Mouse (Mus musculus): ENCODE results near the gene Syde2. TPM values are rescaled to one million over a fixed set of nuclear protein-coding genes. Genes with fewer than 3 reads are reported as not detected.

Gene Syde2
- total RNA-seq, 2 experiments from 2014 or later: 18.1 to 21.5 TPM

DNA sequence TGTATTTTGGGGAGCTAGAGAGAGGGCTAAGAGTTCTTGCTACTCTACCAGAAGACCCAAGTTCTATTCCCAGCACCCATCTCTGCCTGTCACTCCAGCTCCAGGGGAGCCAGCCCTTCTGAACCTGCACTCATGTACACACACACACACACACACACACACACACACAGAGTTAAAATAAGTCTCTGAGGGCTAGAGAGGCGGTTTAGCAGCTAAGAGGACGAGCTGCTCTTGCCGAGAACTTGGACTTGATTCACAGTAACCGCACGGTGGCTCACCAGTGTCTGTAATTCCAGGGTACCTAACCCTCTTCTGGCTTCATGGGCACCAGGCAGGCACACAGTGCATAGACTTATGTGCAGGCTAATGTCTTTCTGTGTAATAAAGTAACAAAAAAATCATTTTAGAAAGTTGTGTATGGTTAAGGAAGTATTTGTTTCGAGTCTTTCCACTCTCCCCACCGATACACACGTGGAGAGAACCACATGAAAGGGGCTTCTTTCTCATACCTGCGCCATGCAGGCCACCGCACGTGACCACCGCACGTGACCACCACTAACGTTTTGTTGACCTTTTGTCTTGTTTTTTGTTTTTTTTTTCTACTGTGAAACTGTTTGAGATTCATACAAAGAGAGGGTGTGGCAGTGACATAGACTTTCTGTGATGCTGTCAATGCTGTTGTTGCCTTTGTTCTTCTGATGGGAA, 16.8 kb downstream of the Syde2 start:
- intact Hi-C loops (cut with DNase I): no loop called here
- DNase-seq (ENCODE audit: low spot score): no peak

DNA sequence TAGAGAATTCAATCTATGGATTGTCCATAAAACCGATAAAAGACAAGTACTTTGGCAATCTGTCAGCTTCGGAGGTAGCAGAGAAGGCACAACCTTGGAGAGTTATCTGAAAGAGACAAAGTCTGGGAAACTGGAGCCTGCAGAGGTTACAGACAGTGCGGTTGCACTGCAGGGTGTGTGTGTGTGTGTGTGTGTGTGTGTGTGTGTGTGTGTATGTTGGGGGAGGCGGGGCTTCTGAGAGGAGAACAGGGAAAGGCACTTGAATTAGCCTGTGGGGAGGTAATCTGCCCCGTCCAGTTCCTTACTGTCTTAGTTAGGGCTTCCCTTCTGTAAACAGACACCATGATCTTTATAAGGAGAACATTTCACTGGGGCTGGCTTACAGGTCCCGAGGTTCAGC, 20.2 kb downstream of the Syde2 start:
- intact Hi-C loops (cut with DNase I): no loop called here
- DNase-seq (ENCODE audit: low spot score): no peak

- intact Hi-C loops (cut with DNase I): no loop called here
- DNase-seq (ENCODE audit: low spot score): no peak
Measured at GRCm38 (mm10) chr3:146009859-146010645, 22.4 kb downstream of the Syde2 start.

DNA sequence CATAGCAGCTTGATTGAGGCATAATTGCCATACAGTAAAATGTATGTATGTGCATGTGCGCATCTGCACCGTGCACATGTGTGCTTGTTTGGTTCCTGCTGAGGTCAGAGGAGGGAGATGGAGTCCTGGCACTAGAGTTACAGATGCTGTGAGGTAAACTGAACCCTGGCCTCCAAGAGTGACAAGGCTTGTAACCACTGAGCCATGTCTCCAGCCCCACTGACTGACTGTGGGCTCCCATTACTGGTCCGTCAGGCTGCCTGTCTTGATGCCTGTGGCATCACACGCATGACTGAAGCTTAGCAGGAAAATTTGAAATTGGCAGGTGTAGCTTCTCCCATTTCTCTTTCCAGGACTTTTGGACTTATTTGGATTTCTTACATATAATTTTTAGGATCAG, 23.1 kb downstream of the Syde2 start:
- intact Hi-C loops (cut with DNase I): no loop called here
- DNase-seq (ENCODE audit: low spot score): no peak

- DNase-seq (ENCODE audit: low spot score): no peak
- intact Hi-C loops (cut with DNase I): no loop called here
Measured at GRCm38 (mm10) chr3:146011544-146012218, 24.0 kb downstream of the Syde2 start.

GRCm38 (mm10) chr3:146013490-146013889, 25.8 kb downstream of the Syde2 start:
- no peak for DNase-seq (ENCODE audit: low spot score)
- intact Hi-C loops (cut with DNase I): no loop called here

- DNase-seq (ENCODE audit: low spot score): no peak
- intact Hi-C loops (cut with DNase I): no loop called here
Measured at GRCm38 (mm10) chr3:146014321-146014720, 26.7 kb downstream of the Syde2 start.

DNA sequence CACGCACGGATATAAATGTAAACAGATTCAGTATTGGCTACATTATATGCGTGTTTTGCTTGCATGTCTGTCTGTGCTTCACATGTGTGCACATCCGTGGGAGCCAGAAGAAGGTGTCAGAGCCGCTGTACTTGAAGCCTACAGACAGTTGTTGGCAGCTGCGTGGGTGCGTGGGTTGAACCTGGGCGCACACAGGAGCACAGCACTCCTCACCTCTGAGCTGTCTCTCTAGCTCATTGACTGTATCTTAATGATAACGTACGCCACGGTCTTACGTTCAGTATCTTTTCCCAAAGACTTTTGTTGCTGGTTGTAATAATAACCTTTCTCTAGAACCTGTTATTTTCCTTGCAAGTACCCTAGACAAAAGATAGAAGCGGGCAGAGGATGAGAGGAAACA, 29.3 kb downstream of the Syde2 start:
- no peak for DNase-seq (ENCODE audit: low spot score)
- intact Hi-C loops (cut with DNase I): no loop called here

- no peak for DNase-seq (ENCODE audit: low spot score)
- intact Hi-C loops (cut with DNase I): no loop called here
Measured at GRCm38 (mm10) chr3:146017521-146017920, 29.9 kb downstream of the Syde2 start.

DNA sequence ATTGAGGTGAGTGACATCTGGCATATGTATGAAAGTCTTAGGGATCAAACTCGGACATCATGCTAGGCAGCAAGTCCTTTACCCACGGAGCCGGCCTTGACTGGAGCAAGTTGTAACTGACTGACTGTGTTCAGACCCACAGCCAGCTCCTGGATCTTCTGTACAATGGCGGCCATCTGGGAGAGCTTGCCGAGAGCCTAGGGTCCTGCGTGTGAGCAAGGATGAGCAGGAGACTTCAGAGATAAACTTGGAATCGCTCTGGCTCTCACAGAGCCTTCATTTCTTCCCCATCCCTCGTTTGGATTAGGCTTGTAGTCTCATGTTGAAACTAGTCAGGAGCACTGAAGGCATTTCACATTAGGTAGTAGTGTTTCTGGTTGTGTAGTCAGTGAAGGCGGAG, 34.6 kb downstream of the Syde2 start:
- intact Hi-C loops (cut with DNase I): no loop called here
- no peak for DNase-seq (ENCODE audit: low spot score)

DNA sequence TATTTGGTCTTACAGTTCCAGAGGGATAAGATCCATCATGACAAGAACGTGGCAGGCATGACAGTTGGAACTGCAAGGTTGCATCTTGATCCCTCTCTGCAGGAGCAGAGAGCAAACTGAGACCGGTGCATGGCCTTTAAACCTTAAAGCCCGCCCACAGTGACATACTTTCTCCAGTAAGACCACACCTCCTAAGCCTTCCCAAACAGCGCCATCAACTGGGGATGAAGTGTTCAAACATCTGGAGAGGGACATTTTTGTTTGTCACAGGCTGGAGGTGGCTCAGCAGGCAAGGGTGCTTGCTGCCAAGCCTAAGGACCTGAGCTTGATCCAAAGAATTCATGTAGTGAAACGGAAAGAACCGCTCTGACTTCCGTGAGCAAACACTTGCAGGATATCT, 37.1 kb downstream of the Syde2 start:
- intact Hi-C loops (cut with DNase I): no loop called here
- no peak for DNase-seq (ENCODE audit: low spot score)

DNA sequence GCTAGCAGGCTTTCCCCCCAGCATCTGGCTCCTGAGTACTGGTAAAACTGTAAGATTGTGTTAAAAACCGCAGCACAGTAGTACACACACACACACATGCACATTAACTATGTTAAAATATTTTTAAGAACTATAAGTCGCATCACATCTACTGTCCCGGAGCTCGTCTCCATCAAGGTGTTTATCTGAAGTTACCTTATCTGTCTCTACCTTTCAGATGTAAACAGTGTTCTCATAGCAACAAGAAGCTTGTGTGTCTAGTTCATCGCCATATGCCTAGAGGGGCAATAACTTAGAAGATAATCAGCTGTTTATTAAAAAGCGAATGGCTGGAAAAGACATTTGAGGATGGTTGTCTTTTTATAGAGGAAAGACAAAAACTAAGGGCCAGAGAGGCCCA, 37.8 kb downstream of the Syde2 start:
- DNase-seq (ENCODE audit: low spot score): no peak
- intact Hi-C loops (cut with DNase I): no loop called here

- intact Hi-C loops (cut with DNase I): no loop called here
- no peak for DNase-seq (ENCODE audit: low spot score)
Measured at GRCm38 (mm10) chr3:146027116-146027515, 39.4 kb downstream of the Syde2 start.

DNA sequence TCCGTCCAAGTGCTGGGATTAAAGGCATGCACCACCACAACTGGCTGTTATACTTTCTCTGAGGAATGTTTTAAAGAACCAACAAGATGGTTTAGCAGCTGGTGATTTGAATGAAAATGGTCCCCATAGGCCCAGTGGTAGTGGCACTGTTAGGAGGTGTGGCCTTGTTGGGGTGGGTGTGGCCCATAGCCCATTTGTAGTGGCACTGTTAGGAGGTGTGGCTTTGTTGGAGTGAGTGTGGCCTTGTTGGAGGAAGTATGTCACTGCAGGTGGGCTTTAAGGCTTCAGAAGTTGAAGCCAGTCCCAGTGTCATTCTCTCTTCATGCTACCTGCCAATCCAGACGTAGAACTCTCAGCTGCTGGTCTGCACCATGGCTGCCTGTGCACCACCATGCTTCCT, 40.7 kb downstream of the Syde2 start:
- DNase-seq (ENCODE audit: low spot score): no peak
- intact Hi-C loops (cut with DNase I): no loop called here

DNA sequence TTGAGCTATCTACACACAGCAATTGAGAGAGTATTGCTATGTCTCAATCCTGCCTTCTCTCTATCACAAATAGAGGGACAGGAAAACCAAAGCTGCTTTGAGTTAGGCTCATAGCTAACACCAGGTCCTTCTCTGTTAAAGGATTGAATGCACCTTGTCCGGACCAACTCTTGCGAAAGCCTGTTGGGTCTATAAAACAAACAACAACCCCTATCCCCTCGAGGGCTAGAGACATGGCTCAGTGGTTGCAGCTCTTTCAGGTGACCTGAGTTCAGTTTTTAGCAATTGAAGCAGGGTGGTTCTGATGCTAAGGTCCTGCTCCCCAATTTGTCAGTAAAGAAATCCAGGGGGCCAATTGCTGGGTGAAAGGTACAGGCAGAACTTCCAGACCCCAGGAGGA, 41.6 kb downstream of the Syde2 start:
- intact Hi-C loops (cut with DNase I): no loop called here
- DNase-seq (ENCODE audit: low spot score): no peak

- DNase-seq (ENCODE audit: low spot score): no peak
- intact Hi-C loops (cut with DNase I): no loop called here
Measured at GRCm38 (mm10) chr3:146030255-146030836, 42.7 kb downstream of the Syde2 start.

DNA sequence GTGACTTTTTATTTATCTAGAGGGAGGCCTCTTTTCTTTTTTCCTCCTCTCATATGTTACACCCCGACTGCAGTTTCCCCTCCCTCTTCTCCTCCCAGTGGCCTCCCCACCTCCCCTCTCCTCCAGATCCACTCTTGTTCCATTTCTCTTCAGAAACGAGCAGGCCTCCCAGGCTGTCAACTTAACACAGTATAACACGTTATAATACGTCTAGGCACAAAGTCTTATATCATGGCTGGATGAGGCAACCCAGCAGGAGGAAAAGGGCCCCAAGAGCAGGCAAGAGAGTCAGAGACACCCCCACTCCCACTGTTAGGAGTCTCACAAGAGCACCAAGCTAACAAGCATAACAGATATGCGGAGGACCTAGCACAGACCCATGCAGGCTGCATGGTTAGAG, 45.3 kb downstream of the Syde2 start:
- no peak for DNase-seq (ENCODE audit: low spot score)

DNA sequence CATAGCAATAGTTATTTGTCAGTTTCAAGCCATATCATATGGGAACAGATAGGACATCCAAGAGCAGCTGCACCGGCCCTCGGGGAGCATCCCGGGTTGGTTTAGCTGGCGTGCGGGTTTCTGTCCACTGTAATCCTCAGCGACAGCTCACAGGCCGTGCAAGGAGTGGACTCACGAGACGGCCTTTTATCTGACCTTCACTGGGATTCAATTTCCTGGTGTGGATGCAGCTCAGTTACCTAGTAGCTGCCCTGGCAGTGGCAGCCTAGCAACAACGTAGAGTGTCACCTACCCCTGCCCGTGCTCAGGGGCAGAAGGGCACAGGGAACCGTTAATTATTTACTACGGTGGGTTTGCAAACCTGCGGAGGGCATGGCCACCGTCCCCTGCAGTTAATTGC, 50.2 kb downstream of the Syde2 start:
- intact Hi-C loops (cut with DNase I): no loop called here
- DNase-seq (ENCODE audit: low spot score): no peak

More for the DNA sequence above, 45.3 kb downstream of the Syde2 start:
- intact Hi-C loops (cut with DNase I): no loop called here

DNA sequence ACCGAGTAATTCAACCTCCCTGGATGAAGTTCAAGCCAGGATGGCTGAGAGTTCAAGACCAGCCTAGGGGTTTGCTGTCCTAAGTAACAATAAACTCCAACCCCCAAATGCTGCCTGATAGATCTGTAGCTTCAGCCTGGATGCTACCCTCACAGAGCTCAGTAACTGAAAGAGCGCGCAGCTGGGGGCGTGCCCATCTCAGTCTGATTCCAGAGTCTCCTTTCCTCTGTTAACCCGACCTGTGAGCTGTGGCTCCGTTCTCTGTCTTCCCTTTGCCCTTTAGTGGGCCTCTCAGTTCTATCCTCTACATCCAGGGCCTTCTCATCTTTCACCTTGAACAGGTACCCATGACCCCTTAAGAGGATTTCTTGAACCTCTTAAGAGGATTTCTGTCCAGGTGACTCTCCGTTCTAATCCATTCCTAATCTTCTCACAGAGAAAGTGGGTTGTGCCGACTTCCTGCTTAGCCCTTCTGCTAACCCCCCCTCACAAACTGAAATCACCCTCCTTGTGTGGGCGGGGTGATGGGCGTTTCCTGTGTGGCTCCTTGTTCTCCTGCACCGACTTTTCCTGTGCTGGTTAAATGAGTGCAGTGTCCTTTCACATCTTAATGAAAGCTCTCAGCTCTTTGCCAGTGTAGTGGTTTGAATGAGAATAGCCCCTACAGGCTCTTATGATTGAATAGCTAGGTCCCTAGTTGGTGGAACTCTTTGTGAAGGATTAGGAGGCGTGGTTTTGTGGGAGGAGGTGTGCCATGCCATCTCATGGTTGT, 51.6 kb downstream of the Syde2 start:
- DNase-seq (ENCODE audit: low spot score): no peak
- intact Hi-C loops (cut with DNase I): no loop called here

GRCm38 (mm10) chr3:146041382-146041781, 53.7 kb downstream of the Syde2 start:
- DNase-seq (ENCODE audit: low spot score): no peak
- intact Hi-C loops (cut with DNase I): no loop called here

Measured in heart, postnatal 25 days (tissue).